ENCODE assay signal across 9 mouse cellular contexts in genomic region chr2:35288758-35289635, GRCm38 (mm10). TPM values are rescaled to one million over a fixed set of nuclear protein-coding genes. Genes with fewer than 3 reads are reported as not detected.
DNase-seq lines count a peak whose midpoint lies in the region; ATAC-seq and TF ChIP-seq lines count a peak whose summit lies in the region.
"Had no signal": no experiment of that assay in that cellular context is flagged by ENCODE, and none has a peak within 500 bp of the region (broad histone marks: within the 10 kb centered on the region; RNA-seq: fewer than 3 reads in every experiment).

No protein-coding gene starts in this region.

- no peak overlapping the region for H3K27ac ChIP-seq in MEL (ENCODE audit: control insufficient read depth, low read depth, low read length)
- no peak overlapping the region for H3K27ac ChIP-seq in forebrain, embryonic 11.5 days (ENCODE audit: low read depth, low read length)
- H3K27ac ChIP-seq in hindbrain, embryonic 11.5 days (ENCODE audit: low read depth, low read length), result no peak overlapping the region
- H3K27ac ChIP-seq: limb, embryonic 15.5 days had no signal

- peak; percentile 86 for DNase-seq in MEL (ENCODE audit: low read depth, low spot score)
- DNase-seq in c-Kit-positive CD71-negative TER-119-negative erythroid progenitor cells, embryonic 14.5 days (ENCODE audit: low read depth), result peak; percentile 90
- peak; percentile 89 for DNase-seq in forebrain, embryonic 11.5 days (ENCODE audit: low spot score)
- DNase-seq in hindbrain, embryonic 11.5 days (ENCODE audit: low spot score), result peak; percentile 90
- peak; percentile 73 for DNase-seq in layer of hippocampus, adult 9-10 months (ENCODE audit: low spot score)
- peak; percentile 81 to 89 for DNase-seq in lung, postnatal 4 days
- DNase-seq in right cerebral cortex, adult 18-20 months, result peak; percentile 73
- peak; percentile 86 for DNase-seq in urinary bladder, postnatal 14 days (ENCODE audit: low spot score)

- peaks cover 9 to 14% of the 10 kb centered on the region in 2 experiments; a peak in 3 of 4 replicates for H3K4me1 ChIP-seq in MEL (ENCODE audit: control insufficient read depth in 1 of 2, insufficient read depth in 2 of 2, low read length in 2 of 2)
- no peaks in the 10 kb centered on the region for H3K4me1 ChIP-seq in forebrain, embryonic 11.5 days (replicated peaks; ENCODE audit: control insufficient read depth, insufficient read depth, low read length)
- H3K4me1 ChIP-seq in hindbrain, embryonic 11.5 days (replicated peaks; ENCODE audit: control insufficient read depth, insufficient read depth, low read length), result no peaks in the 10 kb centered on the region

- H3K4me2 ChIP-seq in forebrain, embryonic 11.5 days (ENCODE audit: low read depth, low read length, severe bottlenecking), result no peak overlapping the region
- H3K4me2 ChIP-seq in hindbrain, embryonic 11.5 days (replicated peaks; ENCODE audit: low read depth, low read length), result no peak overlapping the region
- H3K4me2 ChIP-seq: limb, embryonic 15.5 days had no signal

- H3K27me3 ChIP-seq in MEL (ENCODE audit: control insufficient read depth in 1 of 2, insufficient read depth in 2 of 2, low read length in 2 of 2), result 0 out of 4 replicates have a peak, but pooled peaks cover 0 to 1% of the 10 kb centered on the region in 2 experiments
- no peaks in the 10 kb centered on the region for H3K27me3 ChIP-seq in forebrain, embryonic 11.5 days (ENCODE audit: control insufficient read depth, insufficient read depth, low read length)
- H3K27me3 ChIP-seq in hindbrain, embryonic 11.5 days (ENCODE audit: control insufficient read depth, insufficient read depth, low read length), result no peaks in the 10 kb centered on the region
- H3K27me3 ChIP-seq: limb, embryonic 15.5 days had no signal

- peak; percentile 67 for ATAC-seq in forebrain, embryonic 11.5 days (replicated peaks; ENCODE audit: low FRiP score)
- 0 out of 2 replicates have a peak, but pooled peaks have one; percentile 45 for ATAC-seq in hindbrain, embryonic 11.5 days (ENCODE audit: low FRiP score)

- TF ChIP-seq EP300 in MEL (IDR thresholded peaks at IDR 0.05; ENCODE audit: low read depth in 1 of 2, low read length in 2 of 2), result no peak

- H3K79me2 ChIP-seq in MEL (ENCODE audit: control insufficient read depth, insufficient read depth, low read length, poor library complexity), result no peaks in the 10 kb centered on the region

- no peaks in the 10 kb centered on the region for H3K9me3 ChIP-seq in MEL (replicated peaks; ENCODE audit: insufficient read depth, low read length)
- H3K9me3 ChIP-seq in forebrain, embryonic 11.5 days (ENCODE audit: control insufficient read depth, low read length), result no peaks in the 10 kb centered on the region
- no peaks in the 10 kb centered on the region for H3K9me3 ChIP-seq in hindbrain, embryonic 11.5 days (ENCODE audit: control insufficient read depth, low read length)
- H3K9me3 ChIP-seq: limb, embryonic 15.5 days had no signal

- peak; percentile 89 for TF ChIP-seq RAD21 in MEL (IDR thresholded peaks at IDR 0.05; ENCODE audit: low read depth, low read length)

- H3K9ac ChIP-seq in MEL (ENCODE audit: control insufficient read depth, low read depth, low read length, poor library complexity, severe bottlenecking), result no peak overlapping the region
- no peak overlapping the region for H3K9ac ChIP-seq in forebrain, embryonic 11.5 days (ENCODE audit: low read length)
- H3K9ac ChIP-seq in hindbrain, embryonic 11.5 days (ENCODE audit: low read depth, low read length), result no peak overlapping the region
- H3K9ac ChIP-seq: limb, embryonic 15.5 days had no signal

- H3K36me3 ChIP-seq in MEL (ENCODE audit: control insufficient read depth in 1 of 2, insufficient read depth in 2 of 2, low read length in 2 of 2), result peaks cover 0 to 8% of the 10 kb centered on the region in 2 experiments; a peak in 2 of 4 replicates
- H3K36me3 ChIP-seq in forebrain, embryonic 11.5 days (ENCODE audit: control insufficient read depth, insufficient read depth, low read length), result no peaks in the 10 kb centered on the region
- H3K36me3 ChIP-seq in hindbrain, embryonic 11.5 days (ENCODE audit: control insufficient read depth, insufficient read depth, low read length), result no peaks in the 10 kb centered on the region

- 38% methylated on average over 13 of the region's 13 CpGs for WGBS in forebrain, embryonic 11.5 days
- 41% methylated on average over 13 of the region's 13 CpGs for WGBS in hindbrain, embryonic 11.5 days

- TF ChIP-seq CTCF in MEL (IDR thresholded peaks at IDR 0.05 in 2 of 3, conservative IDR thresholded peaks at IDR 0.05 in 1 of 3; ENCODE audit: control insufficient read depth in 1 of 3, insufficient read depth in 1 of 3, low read depth in 2 of 3, low read length in 3 of 3, poor library complexity in 1 of 3, severe bottlenecking in 1 of 3), result peak; percentile 84 to 97 (median 86)

- TF ChIP-seq POLR2A in MEL (IDR thresholded peaks at IDR 0.05; ENCODE audit: control insufficient read depth in 1 of 2, insufficient read depth in 1 of 2, low read depth in 1 of 2, low read length in 2 of 2, poor library complexity in 1 of 2), result no peak

- H3K4me3 ChIP-seq in MEL (ENCODE audit: control insufficient read depth in 1 of 2, insufficient read depth in 1 of 2, low read depth in 2 of 2, low read length in 2 of 2), result no peak overlapping the region
- no peak overlapping the region for H3K4me3 ChIP-seq in forebrain, embryonic 11.5 days (ENCODE audit: low read depth, low read length)
- no peak overlapping the region for H3K4me3 ChIP-seq in hindbrain, embryonic 11.5 days (ENCODE audit: low read depth, low read length)
- H3K4me3 ChIP-seq: limb, embryonic 15.5 days had no signal

TF ChIP-seq in MEL, 35 proteins besides CTCF, POLR2A, EP300 and RAD21:
- no peak for TF ChIP-seq POLR2AphosphoS5 (IDR thresholded peaks at IDR 0.05; ENCODE audit: borderline replicate concordance, low read depth, low read length)
- 0 out of 2 replicates have a peak, but pooled peaks have one; percentile 13 for TF ChIP-seq ETS1 (IDR thresholded peaks at IDR 0.05; ENCODE audit: low read depth, low read length)
- TF ChIP-seq GATA1 (IDR thresholded peaks at IDR 0.05; ENCODE audit: low read depth, low read length), result peak; percentile 67
- TF ChIP-seq MEF2A (IDR thresholded peaks at IDR 0.05; ENCODE audit: extremely low read depth, insufficient replicate concordance, low read depth, low read length, poor library complexity, severe bottlenecking), result no peak
- TF ChIP-seq JUND (IDR thresholded peaks at IDR 0.05; ENCODE audit: low read depth, low read length), result no peak
- TF ChIP-seq SMC3 (IDR thresholded peaks at IDR 0.05; ENCODE audit: low read depth, low read length), result peak; percentile 98
- peak; percentile 85 for TF ChIP-seq ZC3H11A (IDR thresholded peaks at IDR 0.05; ENCODE audit: low read depth, low read length)
- peak; percentile 24; the same call in 1 of the 2 replicates for TF ChIP-seq NELFE (IDR thresholded peaks at IDR 0.05; ENCODE audit: low read depth, low read length)
- TF ChIP-seq MAX (IDR thresholded peaks at IDR 0.05; ENCODE audit: low read length), result 0 out of 2 replicates have a peak, but pooled peaks have one; percentile 18
- TF ChIP-seq MYC (IDR thresholded peaks at IDR 0.05; ENCODE audit: low read depth, low read length), result 0 out of 2 replicates have a peak, but pooled peaks have one; percentile 22
- TF ChIP-seq TBP (IDR thresholded peaks at IDR 0.05; ENCODE audit: low read depth, low read length), result no peak
- peak; percentile 41; the same call in 1 of the 2 replicates for TF ChIP-seq ELF1 (IDR thresholded peaks at IDR 0.05; ENCODE audit: low read depth, low read length)

RNA-seq across cellular contexts. Expression of gene Gsn, which starts 32.8 kb away (rescaled TPM):
- 6.0 and 8.0 TPM in 2 replicates for total RNA-seq in MEL (2012; rRNA removed)
- polyA plus RNA-seq in MEL (2012; ENCODE audit: insufficient read depth in 1 of 2, insufficient read length in 2 of 2, low read depth in 1 of 2, low replicate concordance in 2 of 2, missing spikeins in 1 of 2), result 1 to 10 TPM in 1 of 2 experiments, not detected in 1; 8.2 TPM
- 28.0 and 33.4 TPM in 2 replicates for polyA plus RNA-seq in forebrain, embryonic 11.5 days (2014; fragmentation: Nextera tagmentation; extraction: Ambion mirVana)
- polyA plus RNA-seq in hindbrain, embryonic 11.5 days (2014; fragmentation: Nextera tagmentation; extraction: Ambion mirVana), result 39.9 and 40.2 TPM in 2 replicates

RNA-seq across cellular contexts. Expression of gene Stom, which starts 47.8 kb away (rescaled TPM):
- 27.2 and 49.4 TPM in 2 replicates for total RNA-seq in MEL (2012; rRNA removed)
- polyA plus RNA-seq in MEL (2012; ENCODE audit: insufficient read depth in 1 of 2, insufficient read length in 2 of 2, low read depth in 1 of 2, low replicate concordance in 2 of 2, missing spikeins in 1 of 2), result 10 to 100 TPM in 1 of 2 experiments, not detected in 1; 28.0 TPM
- polyA plus RNA-seq in forebrain, embryonic 11.5 days (2014; fragmentation: Nextera tagmentation; extraction: Ambion mirVana), result 10.6 and 13.0 TPM in 2 replicates
- 12.6 and 14.5 TPM in 2 replicates for polyA plus RNA-seq in hindbrain, embryonic 11.5 days (2014; fragmentation: Nextera tagmentation; extraction: Ambion mirVana)
